Mouse (Mus musculus): ENCODE data around the gene Zfp94.
"Not testable (repeated sequence)": the region's sequence is repeated elsewhere in the genome, so short reads cannot be mapped to it uniquely, and the experiment has no call there.

Zfp94 gene

DNA sequence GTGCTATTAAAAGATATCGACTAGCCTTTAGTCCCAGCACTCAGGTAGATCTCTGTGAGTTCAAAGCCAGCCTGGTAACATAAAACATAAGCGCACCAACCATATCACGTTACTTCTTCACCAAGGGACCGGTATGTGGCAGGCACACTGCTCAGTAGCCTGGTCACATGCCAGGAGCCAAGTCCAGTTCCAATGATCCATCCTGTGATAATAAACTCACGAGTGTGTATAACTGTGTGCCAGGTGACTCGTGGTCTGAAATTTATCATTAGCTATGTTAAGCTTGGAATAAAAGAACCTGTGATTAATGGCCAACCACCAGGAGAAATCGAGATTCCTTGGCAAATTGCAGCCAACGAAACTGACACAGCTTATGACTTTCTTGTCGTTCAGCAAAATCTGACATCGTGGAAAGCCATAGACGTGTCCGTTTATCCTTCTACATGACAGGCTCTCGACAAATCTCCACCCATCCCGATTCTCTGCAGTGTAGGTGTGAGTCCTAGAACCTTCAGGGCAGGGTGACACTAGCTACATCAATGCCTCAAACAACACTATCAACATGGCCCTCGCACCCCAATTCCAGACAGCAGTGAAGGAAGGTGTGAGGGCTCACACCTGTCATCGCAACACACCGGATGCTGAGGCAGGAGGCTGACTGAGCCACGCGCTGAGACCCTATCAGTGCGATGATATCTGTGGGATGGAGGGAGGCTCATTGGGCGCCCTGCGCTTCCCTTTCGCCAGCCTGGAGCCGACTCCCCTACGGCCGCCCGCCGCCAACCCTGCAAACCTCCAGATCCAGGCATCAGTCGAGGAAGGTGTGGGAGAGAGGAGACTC, 520 bp downstream of the Zfp94 start:
- DNase-seq (ENCODE audit: low spot score in 2 of 2) = no peak

- DNase-seq (ENCODE audit: low spot score in 2 of 2) = no peak
These were observed 15.6 kb downstream of the Zfp94 start, which contains the start of gene Zfp61 for GRCm38 (mm10) chr7:24300771-24301282. TSS of gene Zfp61 (minus strand) at chr7:24301232.

DNA sequence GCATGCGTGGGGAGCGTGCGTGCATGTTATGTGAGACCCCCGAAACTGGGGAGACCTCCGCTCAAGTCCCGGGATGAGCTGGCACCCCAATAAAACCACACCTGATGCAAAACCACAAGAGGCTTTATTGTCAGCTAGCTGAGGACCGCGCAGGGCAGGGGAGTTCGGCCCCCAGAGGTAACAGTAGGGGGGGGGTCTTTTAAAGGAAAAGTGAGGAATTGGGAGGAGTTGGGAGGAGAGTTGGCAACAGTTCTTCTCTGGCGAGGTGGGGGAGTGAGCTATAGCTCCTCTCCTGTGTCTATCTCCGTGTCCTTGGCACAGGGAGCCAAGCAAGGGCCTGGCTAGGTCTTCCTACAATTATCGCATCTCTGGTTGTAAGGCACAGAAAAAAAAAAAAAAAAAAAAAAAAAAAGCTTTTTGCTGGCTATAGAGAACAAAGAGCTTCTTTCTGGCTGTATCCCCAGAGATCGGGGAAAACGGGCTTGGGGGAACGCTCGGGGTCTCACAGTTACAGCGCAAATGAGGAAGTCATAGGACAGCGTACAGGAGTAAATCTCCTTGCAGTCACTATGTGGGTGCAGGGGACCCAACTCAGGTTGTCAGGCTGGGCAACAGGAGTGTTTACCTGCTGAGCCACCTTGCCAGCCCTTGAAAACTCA, 16.5 kb downstream of the Zfp94 start:
- peak; percentile 48 to 58 for DNase-seq (ENCODE audit: low spot score in 2 of 2)

DNA sequence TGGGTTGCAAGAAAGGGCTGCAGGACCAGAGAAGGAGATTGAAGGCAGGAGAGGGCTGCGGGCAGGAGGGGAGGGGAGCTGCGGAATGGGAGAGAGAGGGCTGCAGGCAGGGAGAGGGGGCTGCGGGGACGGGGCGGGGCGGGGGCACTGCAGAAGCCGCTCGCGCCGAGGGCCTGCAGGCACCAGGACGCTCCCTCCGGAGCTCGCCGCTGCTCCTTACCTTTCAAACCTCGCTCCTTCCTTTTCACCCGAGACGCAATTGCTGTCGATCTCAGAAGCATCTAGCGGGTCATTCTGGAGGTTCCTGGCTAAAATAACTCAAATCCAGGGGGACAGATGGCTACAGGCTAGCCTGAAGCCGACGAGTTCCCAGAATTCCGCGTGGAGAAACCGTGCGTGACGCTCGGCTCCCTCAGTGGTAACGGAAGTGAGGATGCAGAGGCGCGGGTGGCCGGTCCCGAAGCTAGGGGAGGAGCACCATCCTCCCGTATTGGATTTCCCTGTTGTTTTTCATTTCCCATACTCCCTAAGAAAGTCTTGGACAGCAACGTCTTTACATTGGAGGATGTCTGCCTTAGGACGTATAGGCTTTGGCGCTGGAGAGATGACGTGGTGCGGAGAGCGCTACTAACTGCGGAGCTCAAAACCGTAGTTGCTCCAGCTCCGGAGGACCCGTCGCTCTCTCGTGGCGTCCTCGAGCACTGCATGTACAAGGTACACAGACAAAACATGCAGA, 17.3 kb downstream of the Zfp94 start:
- DNase-seq (ENCODE audit: low spot score in 2 of 2) = peak; percentile 92 to 95

DNA sequence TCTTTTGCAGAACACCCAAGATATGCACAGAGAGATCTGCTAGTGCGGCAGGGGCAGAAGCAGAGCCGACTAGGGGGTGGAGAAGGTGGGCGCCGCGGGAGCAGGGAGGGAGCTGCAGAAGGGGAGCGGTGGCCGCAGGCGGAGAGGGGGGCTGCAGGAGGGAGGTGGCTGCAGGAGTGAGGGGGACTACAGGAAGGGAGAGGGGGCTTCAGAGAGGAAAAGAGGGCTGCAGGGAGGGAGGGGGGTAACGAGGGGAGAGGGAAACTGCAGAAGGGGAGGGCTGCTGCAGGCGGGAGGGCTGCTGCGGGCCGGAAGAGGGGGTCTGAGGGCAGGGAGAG, 17.9 kb downstream of the Zfp94 start:
- DNase-seq (ENCODE audit: low spot score in 2 of 2) = no peak

DNA sequence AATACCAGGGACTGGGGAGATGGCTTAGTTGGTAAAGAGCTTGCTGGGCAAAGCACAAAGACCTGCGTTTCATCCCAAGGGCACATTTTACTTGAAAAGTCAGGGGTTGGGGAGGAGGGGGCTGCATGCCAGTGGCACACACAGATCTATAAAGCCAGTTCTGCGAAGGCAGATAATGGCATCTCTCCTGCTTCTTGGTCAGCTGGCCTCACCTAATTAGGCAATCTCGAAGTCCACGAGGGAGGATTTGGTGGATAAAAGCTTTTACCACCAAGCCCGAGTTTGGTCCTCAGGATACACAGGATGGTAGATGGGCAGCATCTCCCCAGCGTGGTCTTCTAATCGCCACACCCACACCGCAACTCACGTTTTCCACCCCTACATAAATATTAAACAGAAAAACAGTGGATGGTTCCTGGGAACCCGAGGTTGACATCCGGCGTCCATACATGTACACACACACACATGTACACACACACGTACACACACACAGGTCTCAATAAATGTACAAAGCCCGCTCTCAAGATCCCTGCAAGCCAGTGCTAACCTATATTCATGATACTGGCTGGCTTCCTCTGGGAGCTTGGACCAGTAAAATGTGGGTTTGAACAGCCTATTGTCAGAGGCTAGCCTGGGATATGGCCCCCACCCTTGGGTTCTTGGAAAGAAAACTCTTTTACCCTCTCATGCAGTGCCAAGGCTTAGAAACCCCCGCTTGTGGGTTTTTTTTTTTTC, 18.9 kb downstream of the Zfp94 start:
- no peak for DNase-seq (ENCODE audit: low spot score in 2 of 2)

GRCm38 (mm10) chr7:24296386-24296785, 20.1 kb downstream of the Zfp94 start:
- no peak for DNase-seq (ENCODE audit: low spot score in 2 of 2)

DNA sequence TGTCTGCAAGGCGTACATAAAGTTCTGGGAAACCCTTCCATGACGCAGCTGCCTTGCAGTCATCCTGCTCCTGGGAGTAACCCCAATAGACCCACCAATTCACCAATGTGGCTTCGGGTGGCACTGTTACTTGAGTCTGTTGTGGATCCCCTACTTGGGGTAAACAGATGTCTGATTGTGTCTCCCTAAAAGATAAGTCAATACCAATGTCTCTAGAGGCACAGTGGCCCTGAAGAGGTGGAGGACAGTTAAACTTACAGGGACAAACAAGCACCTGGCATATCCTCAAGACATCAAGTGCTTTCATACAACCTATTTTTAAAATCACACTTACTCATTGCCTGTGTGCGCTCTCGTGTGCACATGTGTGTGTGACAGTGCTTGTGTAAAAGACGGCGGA, 21.1 kb downstream of the Zfp94 start:
- DNase-seq (ENCODE audit: low spot score in 2 of 2) = no peak

DNA sequence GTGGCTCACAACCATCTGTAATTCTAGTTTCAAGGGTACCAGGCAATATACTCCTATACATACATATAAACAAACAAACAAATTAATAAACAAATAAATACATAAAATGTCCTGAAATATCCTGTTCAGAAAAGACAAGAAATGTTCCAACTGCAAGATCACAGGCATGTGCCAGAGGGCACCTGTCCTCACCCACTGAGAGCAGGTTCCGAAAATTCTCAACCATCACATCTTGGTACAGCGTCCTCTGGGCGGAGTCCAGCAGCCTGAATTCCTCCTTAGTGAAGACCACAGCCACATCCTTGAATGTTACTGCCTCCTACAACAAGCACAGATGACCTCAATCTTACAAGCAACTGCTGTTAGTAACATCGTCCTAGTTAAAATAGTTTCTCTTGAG, 21.7 kb downstream of the Zfp94 start:
- DNase-seq (ENCODE audit: low spot score in 2 of 2) = no peak

DNA sequence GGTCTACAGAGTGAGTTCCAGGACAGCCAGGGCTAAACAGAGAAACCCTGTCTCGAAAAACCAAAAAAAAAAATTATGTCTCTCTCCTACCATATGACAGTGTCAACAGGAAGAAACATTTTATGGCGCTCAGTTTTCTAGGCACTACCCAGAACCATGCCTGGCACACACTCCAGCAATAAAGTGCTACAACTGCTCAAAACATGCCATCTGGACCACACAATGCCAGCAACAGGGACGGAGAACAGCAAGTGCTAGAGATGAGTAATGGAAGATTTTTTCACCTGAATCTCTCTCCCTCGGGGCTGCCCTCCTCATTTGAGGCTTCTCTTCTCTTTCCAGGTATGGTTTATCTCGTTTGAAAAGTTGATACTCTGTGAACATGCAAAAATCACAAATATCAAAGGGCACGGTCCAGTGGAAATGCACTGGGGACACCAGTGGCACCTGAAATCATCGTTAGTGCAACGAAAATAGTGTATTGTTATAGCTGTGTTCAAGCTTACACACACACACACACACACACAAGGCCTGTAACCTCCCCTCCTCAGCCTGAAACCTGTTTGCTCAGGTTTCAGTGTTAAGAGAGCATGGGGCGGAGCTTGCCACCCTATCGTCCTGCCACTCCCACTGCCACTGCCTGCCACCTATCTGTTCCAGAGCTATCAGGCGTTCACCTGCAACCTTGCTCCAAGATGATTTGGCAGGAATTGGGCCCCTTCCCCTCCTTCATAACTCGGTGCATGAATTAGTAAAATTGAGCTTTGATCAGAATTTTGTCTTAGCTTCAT, 23.2 kb downstream of the Zfp94 start:
- DNase-seq (ENCODE audit: low spot score in 2 of 2) = no peak

- DNase-seq (ENCODE audit: low spot score in 2 of 2) = no peak
These were observed 24.9 kb downstream of the Zfp94 start for GRCm38 (mm10) chr7:24291387-24292090.

DNA sequence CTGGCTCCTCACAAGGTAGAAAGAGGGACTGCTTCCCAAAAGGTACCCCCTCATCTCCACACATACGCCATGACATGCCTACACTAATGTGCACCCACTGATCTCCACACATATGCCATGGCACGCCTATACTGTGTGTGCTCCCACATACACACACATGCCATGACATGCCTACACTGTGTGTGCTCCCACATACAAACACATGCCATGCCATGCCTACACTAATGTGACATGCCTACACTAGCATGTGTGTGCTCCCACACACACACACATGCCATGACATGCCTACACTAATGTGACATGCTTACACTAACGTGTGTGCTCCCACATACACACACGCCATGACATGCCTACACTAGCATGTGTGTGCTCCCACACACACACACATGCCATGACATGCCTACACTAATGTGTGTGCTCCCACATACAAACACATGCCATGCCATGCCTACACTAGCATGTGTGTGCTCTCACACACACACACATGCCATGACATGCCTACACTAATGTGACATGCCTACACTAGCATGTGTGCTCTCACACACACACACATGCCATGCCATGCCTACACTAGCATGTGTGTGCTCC, 26.3 kb downstream of the Zfp94 start:
- no peak for DNase-seq (ENCODE audit: low spot score in 2 of 2)

- peak; percentile 42 to 52 for DNase-seq (ENCODE audit: low spot score in 2 of 2)
These were observed 28.0 kb downstream of the Zfp94 start for GRCm38 (mm10) chr7:24288512-24288911.

DNA sequence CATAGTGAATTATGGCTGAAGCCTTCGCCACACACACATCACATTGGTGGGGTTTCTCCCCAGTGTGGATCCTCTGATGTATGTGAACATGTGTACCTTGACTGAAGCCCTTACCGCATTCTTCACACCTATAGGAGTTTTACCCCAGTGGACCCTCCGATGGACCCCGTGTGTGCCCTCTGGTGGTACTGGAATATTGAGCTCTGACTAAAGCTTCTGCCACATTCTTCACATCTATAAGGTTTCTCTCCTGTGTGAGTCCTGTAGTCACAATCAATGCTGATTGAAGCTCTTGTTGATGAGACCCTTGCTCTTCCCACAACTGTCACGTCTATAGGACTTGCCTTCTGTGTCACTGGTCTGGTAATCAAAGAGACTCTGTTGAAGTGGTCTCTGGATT, 28.8 kb downstream of the Zfp94 start:
- peak in 1 of 2 experiments; percentile 19 for DNase-seq (ENCODE audit: low spot score in 2 of 2)

- peak in 1 of 2 experiments; percentile 9 for DNase-seq (ENCODE audit: low spot score in 2 of 2)
These were observed 29.6 kb downstream of the Zfp94 start for GRCm38 (mm10) chr7:24286916-24287315.

DNA sequence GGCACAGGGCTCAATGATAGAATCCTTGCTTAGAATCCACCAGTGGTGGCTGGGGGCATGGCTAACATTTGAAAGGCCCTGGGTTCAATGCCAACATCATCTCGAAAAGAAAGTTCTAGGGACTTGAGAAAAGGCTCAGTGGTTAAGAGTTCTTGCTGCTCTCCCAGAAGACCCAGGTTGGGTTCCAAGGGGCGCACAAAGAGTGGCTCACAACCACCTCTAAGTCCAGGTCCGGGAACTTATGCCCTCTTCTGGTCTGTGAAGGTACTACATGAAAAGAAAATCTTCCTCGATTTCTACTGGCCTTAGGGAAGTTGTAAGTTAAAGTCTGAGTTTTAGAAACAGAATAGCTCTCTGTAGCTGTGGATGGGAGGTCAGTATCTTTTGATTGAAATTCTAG, 30.4 kb downstream of the Zfp94 start:
- DNase-seq (ENCODE audit: low spot score in 2 of 2) = peak in 1 of 2 experiments; percentile 3

DNA sequence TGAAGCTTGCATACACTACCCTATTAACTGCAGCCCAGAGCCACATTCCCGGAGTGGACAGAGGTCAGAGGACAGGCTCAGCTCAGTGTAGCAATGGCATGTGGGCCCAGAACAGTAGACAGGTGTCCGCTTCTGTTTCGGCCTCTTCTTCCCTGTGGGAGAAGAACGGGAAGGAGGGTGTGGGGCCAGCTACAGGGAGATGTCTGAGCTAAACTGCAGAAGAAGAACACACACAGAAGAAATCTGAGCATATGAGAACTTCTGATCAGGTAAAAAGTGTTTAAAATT, 35.7 kb downstream of the Zfp94 start:
- peak in 1 of 2 experiments; percentile 4 for DNase-seq (ENCODE audit: low spot score in 2 of 2)

- DNase-seq (ENCODE audit: low spot score in 2 of 2) = peak in 1 of 2 experiments; percentile 3
These were observed 36.2 kb downstream of the Zfp94 start for GRCm38 (mm10) chr7:24280031-24280857.

- not testable (repeated sequence) for DNase-seq (ENCODE audit: low spot score in 2 of 2)
These were observed 37.7 kb downstream of the Zfp94 start for GRCm38 (mm10) chr7:24278771-24279170.
